Mouse (Mus musculus) urinary bladder, postnatal 4 days (tissue): ENCODE measurements around the gene Nxf1.
"Not testable (repeated sequence)": the region's sequence is repeated elsewhere in the genome, so short reads cannot be mapped to it uniquely, and the experiment has no call there.

Experiments used
- DNase-seq, 2 experiments: peaks; one replicate each; pipeline ENCODE4 v3.0.0; 2021 to 2022; ENCODE audit warnings: low spot score in 2 of 2

Gene Nxf1

GRCm38 (mm10) chr19:8756635-8757387 lies at the start of gene Nxf1:
Nxf1 (plus strand) TSS chr19:8757073.
- peak; percentile 90 to 94 for DNase-seq

GRCm38 (mm10) chr19:8708954-8709353 lies 47.9 kb upstream of the Nxf1 start:
- no peak for DNase-seq

GRCm38 (mm10) chr19:8710057-8710456 lies 46.8 kb upstream of the Nxf1 start:
- DNase-seq: no peak

GRCm38 (mm10) chr19:8711506-8711905 lies 45.4 kb upstream of the Nxf1 start:
- no peak for DNase-seq

GRCm38 (mm10) chr19:8711949-8712869 lies 44.7 kb upstream of the Nxf1 start:
- no peak for DNase-seq

GRCm38 (mm10) chr19:8712870-8713305 lies 44.0 kb upstream of the Nxf1 start:
- peak; percentile 60 to 80 for DNase-seq

GRCm38 (mm10) chr19:8713306-8713996 lies 43.4 kb upstream of the Nxf1 start:
- DNase-seq: peak; percentile 87 to 93

GRCm38 (mm10) chr19:8713997-8714652 lies 42.7 kb upstream of the Nxf1 start:
- no peak for DNase-seq

GRCm38 (mm10) chr19:8714653-8715481 lies 42.0 kb upstream of the Nxf1 start:
- no peak for DNase-seq

- DNase-seq: no peak
Measured at GRCm38 (mm10) chr19:8715868-8716766, 40.8 kb upstream of the Nxf1 start.

- DNase-seq: no peak
Measured at GRCm38 (mm10) chr19:8716767-8717475, 40.0 kb upstream of the Nxf1 start.

GRCm38 (mm10) chr19:8718357-8718756 lies 38.5 kb upstream of the Nxf1 start:
- no peak for DNase-seq

- DNase-seq: not testable (repeated sequence)
Measured at GRCm38 (mm10) chr19:8719037-8719436, 37.8 kb upstream of the Nxf1 start.

- no peak for DNase-seq
Measured at GRCm38 (mm10) chr19:8721378-8721777, 35.5 kb upstream of the Nxf1 start.

- no peak for DNase-seq
Measured at GRCm38 (mm10) chr19:8722021-8722420, 34.9 kb upstream of the Nxf1 start.

- no peak for DNase-seq
Measured at GRCm38 (mm10) chr19:8722559-8722906, 34.3 kb upstream of the Nxf1 start.

GRCm38 (mm10) chr19:8722907-8723573 lies 33.8 kb upstream of the Nxf1 start, which contains the start of gene Slc3a2:
Slc3a2 (minus strand) TSS chr19:8723369.
- peak; percentile 90 to 94 for DNase-seq

GRCm38 (mm10) chr19:8723574-8724346 lies 33.1 kb upstream of the Nxf1 start:
- no peak for DNase-seq
